Mouse (Mus musculus): ENCODE measurements around the gene Gc. TPM values are rescaled to one million over a fixed set of nuclear protein-coding genes. Genes with fewer than 3 reads are reported as not detected.

The Gc gene
- polyA plus RNA-seq, 1 experiment from 2014 or later, result 3.0 TPM

DNA sequence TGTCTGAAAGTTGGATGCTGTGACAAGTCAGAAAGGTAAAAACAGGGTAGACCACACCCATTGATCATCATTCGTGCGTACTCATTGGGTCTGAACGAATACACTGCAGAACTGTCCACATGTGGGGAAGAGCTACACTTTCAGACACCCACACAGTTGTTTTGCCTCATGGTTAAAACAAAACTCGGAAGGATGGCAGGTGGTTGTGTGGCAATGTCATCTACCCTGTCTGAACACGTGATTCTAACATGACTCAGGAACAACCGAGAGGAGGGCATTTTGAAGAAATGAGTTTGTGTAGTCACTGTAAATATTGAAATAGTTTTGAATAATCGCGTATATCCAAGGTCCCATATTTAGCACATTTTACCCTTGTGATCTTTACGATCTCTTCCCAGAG is 8.4 kb downstream of the Gc start:
- ATAC-seq (ENCODE audit: low FRiP score, low TSS enrichment), result no peak
- no peak overlapping the region for H3K4me3 ChIP-seq (ENCODE audit: low read depth, low read length)
- no peaks in the 10 kb centered on the region for H3K4me1 ChIP-seq (replicated peaks; ENCODE audit: control insufficient read depth, insufficient read depth)
- 84% methylated on average over 9 of the region's 9 CpGs for WGBS
- no peak for DNase-seq (ENCODE audit: low spot score)
- H3K9me3 ChIP-seq (ENCODE audit: control insufficient read depth, low read length), result no peaks in the 10 kb centered on the region
- H3K4me2 ChIP-seq (replicated peaks; ENCODE audit: low read depth), result no peak overlapping the region
- no peak for TF ChIP-seq CTCF (IDR thresholded peaks at IDR 0.05; ENCODE audit: low read depth)
- TF ChIP-seq EP300 (optimal IDR thresholded peaks at IDR 0.05), result no peak
- H3K36me3 ChIP-seq (ENCODE audit: control insufficient read depth, insufficient read depth, low read length), result no peaks in the 10 kb centered on the region
- no peaks in the 10 kb centered on the region for H3K27me3 ChIP-seq (ENCODE audit: control insufficient read depth, insufficient read depth, low read length)
- H3K9ac ChIP-seq (ENCODE audit: low read length), result no peak overlapping the region
- H3K27ac ChIP-seq (replicated peaks), result no peak overlapping the region

DNA sequence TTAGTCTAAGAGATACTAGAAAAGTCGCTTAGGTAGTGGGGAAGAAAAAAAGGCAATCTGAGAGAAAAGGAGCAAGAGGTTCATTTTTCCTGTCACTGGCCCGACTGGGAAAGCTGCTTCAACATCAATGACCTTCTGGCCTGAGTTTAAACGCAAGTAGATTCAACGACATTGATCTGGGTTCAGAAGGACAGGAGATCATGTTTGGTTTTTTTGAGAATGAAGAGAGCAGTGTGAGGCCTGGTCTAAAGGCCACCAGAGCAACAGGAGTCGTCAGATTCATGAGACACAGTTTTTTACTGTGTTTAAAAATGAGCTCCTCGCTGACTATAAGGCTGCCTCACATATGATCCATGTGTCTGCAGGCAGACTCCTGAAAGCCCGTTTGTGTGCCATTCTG is 9.7 kb downstream of the Gc start:
- no peak for TF ChIP-seq CTCF (IDR thresholded peaks at IDR 0.05; ENCODE audit: low read depth)
- TF ChIP-seq EP300 (optimal IDR thresholded peaks at IDR 0.05), result no peak
- no peaks in the 10 kb centered on the region for H3K36me3 ChIP-seq (ENCODE audit: control insufficient read depth, insufficient read depth, low read length)
- DNase-seq (ENCODE audit: low spot score), result no peak
- H3K9ac ChIP-seq (ENCODE audit: low read length), result no peak overlapping the region
- ATAC-seq (ENCODE audit: low FRiP score, low TSS enrichment), result no peak
- 42% methylated on average over 7 of the region's 7 CpGs for WGBS
- H3K9me3 ChIP-seq (ENCODE audit: control insufficient read depth, low read length), result no peaks in the 10 kb centered on the region
- H3K4me3 ChIP-seq (ENCODE audit: low read depth, low read length), result no peak overlapping the region
- no peak overlapping the region for H3K4me2 ChIP-seq (replicated peaks; ENCODE audit: low read depth)
- no peaks in the 10 kb centered on the region for H3K4me1 ChIP-seq (replicated peaks; ENCODE audit: control insufficient read depth, insufficient read depth)
- no peaks in the 10 kb centered on the region for H3K27me3 ChIP-seq (ENCODE audit: control insufficient read depth, insufficient read depth, low read length)
- no peak overlapping the region for H3K27ac ChIP-seq (replicated peaks)

DNA sequence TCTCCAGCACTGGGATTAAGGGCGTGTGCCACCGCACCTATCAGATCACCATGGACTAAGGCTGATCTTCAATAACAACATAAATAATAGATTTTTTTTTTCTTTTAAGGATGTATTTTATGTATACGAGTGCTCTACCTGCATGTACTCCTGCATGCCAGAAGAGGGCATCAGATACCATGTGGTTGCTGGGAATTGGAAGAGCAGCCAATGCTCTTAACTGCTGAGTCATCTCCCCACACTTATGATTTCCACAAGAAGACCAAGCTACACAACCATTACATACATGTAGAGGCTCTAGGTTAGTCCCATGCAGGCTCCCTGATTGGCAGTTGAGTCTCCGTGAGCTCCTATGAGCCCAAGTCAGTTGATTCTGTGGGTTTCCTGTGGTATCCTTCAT is 13.3 kb downstream of the Gc start:
- no peak for DNase-seq (ENCODE audit: low spot score)
- Histone ChIP-seq H3K36me3 (ENCODE audit: control insufficient read depth, insufficient read depth, low read length) (no peaks in the 10 kb centered on the region), H3K4me3 (ENCODE audit: low read depth, low read length) (no peak overlapping the region), H3K4me2 (replicated peaks; ENCODE audit: low read depth) (no peak overlapping the region), H3K9me3 (ENCODE audit: control insufficient read depth, low read length) (no peaks in the 10 kb centered on the region), H3K4me1 (replicated peaks; ENCODE audit: control insufficient read depth, insufficient read depth) (no peaks in the 10 kb centered on the region), H3K9ac (ENCODE audit: low read length) (no peak overlapping the region), H3K27ac (replicated peaks) (no peak overlapping the region), H3K27me3 (ENCODE audit: control insufficient read depth, insufficient read depth, low read length) (no peaks in the 10 kb centered on the region)
- TF ChIP-seq CTCF (IDR thresholded peaks at IDR 0.05; ENCODE audit: low read depth) (peak; percentile 63), EP300 (optimal IDR thresholded peaks at IDR 0.05) (no peak)
- no peak for ATAC-seq (ENCODE audit: low FRiP score, low TSS enrichment)
- 82% methylated on average over 4 of the region's 4 CpGs for WGBS

DNA sequence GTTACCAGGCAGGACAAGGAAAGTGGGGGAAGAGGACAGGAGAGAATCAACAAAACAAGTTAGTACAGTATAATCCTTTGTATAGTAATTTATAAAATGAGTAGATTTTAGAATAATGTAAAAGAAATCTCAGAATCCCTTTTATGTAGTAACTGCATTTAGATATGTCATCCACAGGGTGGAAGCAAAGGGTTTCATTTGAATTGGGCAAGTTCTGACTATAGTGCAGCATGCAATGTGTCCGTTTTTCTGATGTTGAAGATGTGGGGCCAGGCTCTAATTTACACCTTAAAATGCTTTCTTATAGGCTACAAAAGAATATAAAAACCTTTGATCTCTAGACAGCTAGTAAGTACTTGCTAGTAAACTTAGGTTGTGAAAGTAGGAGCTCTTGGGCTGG is 46.2 kb downstream of the Gc start:
- Histone ChIP-seq H3K4me2 (replicated peaks; ENCODE audit: low read depth) (no peak overlapping the region), H3K4me1 (replicated peaks; ENCODE audit: control insufficient read depth, insufficient read depth) (no peaks in the 10 kb centered on the region), H3K27me3 (ENCODE audit: control insufficient read depth, insufficient read depth, low read length) (no peaks in the 10 kb centered on the region), H3K36me3 (ENCODE audit: control insufficient read depth, insufficient read depth, low read length) (no peaks in the 10 kb centered on the region), H3K9ac (ENCODE audit: low read length) (no peak overlapping the region), H3K27ac (replicated peaks) (no peak overlapping the region), H3K9me3 (ENCODE audit: control insufficient read depth, low read length) (no peaks in the 10 kb centered on the region), H3K4me3 (ENCODE audit: low read depth, low read length) (no peak overlapping the region)
- 49% methylated on average over 1 of the region's 1 CpGs for WGBS
- ATAC-seq (ENCODE audit: low FRiP score, low TSS enrichment) (no peak), DNase-seq (ENCODE audit: low spot score) (no peak)
- TF ChIP-seq CTCF (IDR thresholded peaks at IDR 0.05; ENCODE audit: low read depth) (peak; percentile 53), EP300 (optimal IDR thresholded peaks at IDR 0.05) (no peak)

DNA sequence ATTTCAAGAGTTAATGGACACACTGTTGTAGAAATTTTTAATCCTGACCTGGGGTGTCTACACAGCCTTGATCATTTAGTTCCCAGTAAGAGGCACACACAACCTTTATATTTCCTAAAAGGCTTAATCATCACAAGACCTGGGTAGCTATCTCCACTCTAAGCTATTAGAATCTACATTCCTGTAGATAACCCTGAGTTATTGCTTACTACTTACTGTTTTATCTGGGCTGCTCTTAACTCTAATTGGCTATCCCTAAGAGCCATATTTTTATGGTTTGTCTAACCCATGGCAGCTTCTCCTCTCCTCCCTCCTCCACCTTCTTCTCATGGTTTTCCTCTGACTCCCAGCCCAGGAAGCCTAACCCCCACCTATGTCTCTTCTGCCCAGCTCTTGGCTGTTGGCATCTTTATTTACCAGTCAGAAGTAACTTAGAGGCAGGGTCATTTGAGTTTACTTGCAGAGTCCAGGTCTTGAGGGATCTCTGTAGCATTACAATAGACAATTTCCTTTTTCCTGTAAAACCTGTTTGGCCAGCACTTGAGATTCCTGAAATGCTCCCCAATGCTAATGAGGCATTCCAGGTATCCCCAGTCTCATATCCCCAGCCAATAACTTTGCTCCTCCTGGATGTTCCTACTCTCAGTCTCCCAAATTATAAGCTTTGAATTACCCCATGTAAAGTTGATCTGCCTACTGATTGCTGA is 50.2 kb downstream of the Gc start:
- no peak for TF ChIP-seq CTCF (IDR thresholded peaks at IDR 0.05; ENCODE audit: low read depth)
- no peak for TF ChIP-seq EP300 (optimal IDR thresholded peaks at IDR 0.05)
- Histone ChIP-seq H3K9me3 (ENCODE audit: control insufficient read depth, low read length) (no peaks in the 10 kb centered on the region), H3K4me2 (replicated peaks; ENCODE audit: low read depth) (no peak overlapping the region), H3K27ac (replicated peaks) (no peak overlapping the region), H3K27me3 (ENCODE audit: control insufficient read depth, insufficient read depth, low read length) (no peaks in the 10 kb centered on the region), H3K4me1 (replicated peaks; ENCODE audit: control insufficient read depth, insufficient read depth) (no peaks in the 10 kb centered on the region), H3K4me3 (ENCODE audit: low read depth, low read length) (no peak overlapping the region), H3K36me3 (ENCODE audit: control insufficient read depth, insufficient read depth, low read length) (no peaks in the 10 kb centered on the region), H3K9ac (ENCODE audit: low read length) (no peak overlapping the region)
- ATAC-seq (ENCODE audit: low FRiP score, low TSS enrichment), result no peak
- DNase-seq (ENCODE audit: low spot score), result no peak

DNA sequence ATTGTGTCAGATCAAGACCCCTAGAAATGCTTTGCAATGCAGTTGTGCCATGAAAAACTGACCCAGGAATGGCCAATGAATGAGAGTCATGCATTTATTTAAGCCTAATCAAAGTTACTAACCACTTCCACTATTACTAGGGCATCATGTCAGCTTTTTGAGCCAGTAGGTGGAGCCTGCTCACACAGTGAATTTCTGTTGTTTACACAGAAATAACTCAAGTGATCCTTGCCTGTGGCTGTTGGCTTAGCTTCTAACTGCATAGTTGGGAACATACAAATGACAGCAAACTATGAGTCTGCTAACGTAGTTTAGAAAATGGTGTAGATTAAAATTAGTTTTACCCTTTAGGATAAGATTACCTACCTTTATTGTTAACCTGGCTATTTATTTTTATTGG is 52.6 kb downstream of the Gc start:
- Histone ChIP-seq H3K4me2 (replicated peaks; ENCODE audit: low read depth) (no peak overlapping the region), H3K9ac (ENCODE audit: low read length) (no peak overlapping the region), H3K4me3 (ENCODE audit: low read depth, low read length) (no peak overlapping the region), H3K4me1 (replicated peaks; ENCODE audit: control insufficient read depth, insufficient read depth) (no peaks in the 10 kb centered on the region), H3K27me3 (ENCODE audit: control insufficient read depth, insufficient read depth, low read length) (no peaks in the 10 kb centered on the region), H3K36me3 (ENCODE audit: control insufficient read depth, insufficient read depth, low read length) (no peaks in the 10 kb centered on the region), H3K27ac (replicated peaks) (no peak overlapping the region), H3K9me3 (ENCODE audit: control insufficient read depth, low read length) (no peaks in the 10 kb centered on the region)
- 20% methylated on average over 1 of the region's 1 CpGs for WGBS
- TF ChIP-seq EP300 (optimal IDR thresholded peaks at IDR 0.05) (no peak), CTCF (IDR thresholded peaks at IDR 0.05; ENCODE audit: low read depth) (peak; percentile 55)
- ATAC-seq (ENCODE audit: low FRiP score, low TSS enrichment) (no peak), DNase-seq (ENCODE audit: low spot score) (no peak)
